Mouse (Mus musculus) liver, adult 2 months (tissue): ENCODE data around the gene Farp2. TPM values are rescaled to one million over a fixed set of nuclear protein-coding genes. Genes with fewer than 3 reads are reported as not detected.
A peak's percentile ranks its signal among the peaks of the same experiment; 100 is the strongest.
"Not testable (repeated sequence)": the region's sequence is repeated elsewhere in the genome, so short reads cannot be mapped to it uniquely, and the experiment has no call there.

Experiments
- DNase-seq: peaks from one replicate; pipeline ENCODE4 v3.0.0-alpha.2; 2011; ENCODE audit warnings: low read depth, low spot score; ENCODE audit errors: extremely low read depth
- H3K27ac ChIP-seq: fragments of 200-500 bp; replicated peaks from 2 replicates; pipeline ENCODE4 v1.5.1; 2012; ENCODE audit warnings: low read depth, mild to moderate bottlenecking, control low read depth, inconsistent platforms, low read length; ENCODE audit not compliant: insufficient read depth
- H3K27me3 ChIP-seq: fragments of 200-500 bp; 2 replicates; pipeline ENCODE4 v1.6.1; 2012; ENCODE audit warnings: mild to moderate bottlenecking, moderate library complexity, low read length, inconsistent platforms; ENCODE audit not compliant: control insufficient read depth, insufficient read depth
- H3K36me3 ChIP-seq: fragments of 200-500 bp; 2 replicates; pipeline ENCODE4 v1.6.1; 2012; ENCODE audit warnings: low read length, inconsistent platforms; ENCODE audit not compliant: control insufficient read depth, insufficient read depth
- H3K4me1 ChIP-seq: fragments of 200-500 bp; 2 replicates; pipeline ENCODE4 v1.6.1; 2011; ENCODE audit warnings: low read length; ENCODE audit not compliant: control insufficient read depth, insufficient read depth
- H3K4me3 ChIP-seq: fragments of 200-500 bp; 2 replicates; pipeline ENCODE4 v1.5.1; 2011; ENCODE audit warnings: low read depth, mild to moderate bottlenecking, control low read depth, low read length, moderate library complexity; ENCODE audit not compliant: insufficient read depth
- H3K79me2 ChIP-seq: fragments of 200-500 bp; 2 replicates; pipeline ENCODE4 v1.6.1; 2012; ENCODE audit warnings: inconsistent platforms, mild to moderate bottlenecking, low read length, moderate library complexity; ENCODE audit not compliant: control insufficient read depth, insufficient read depth
- H3K9ac ChIP-seq: fragments of 200-500 bp; 2 replicates; pipeline ENCODE4 v1.6.1; 2012; ENCODE audit warnings: low read depth, mild to moderate bottlenecking, control low read depth, inconsistent platforms, low read length
- CTCF ChIP-seq: fragments of 200-500 bp; IDR thresholded peaks from 2 replicates; pipeline ENCODE4 v1.5.1; 2011; ENCODE audit warnings: low read depth, low read length, control low read depth
- POLR2A ChIP-seq: fragments of 200-500 bp; IDR thresholded peaks from 2 replicates; pipeline ENCODE4 v1.6.1; 2011; ENCODE audit warnings: low read length, control low read depth; ENCODE audit not compliant: insufficient read depth; ENCODE audit errors: extremely low read depth
- WGBS: fragments of 180-500 bp; shearing (Covaris S2); methylation state at CpG from one replicate; pipeline ENCODE4 v1.1.7; 2018; 5-methylcytosine and 5-hydroxymethylcytosine counted together
- polyA plus RNA-seq: library from polyadenylated mRNA; depleted of rRNA; stranded (reverse); fragments of >200 nt; gene quantifications from 2 replicates; pipeline ENCODE4 v1.2.3, GENCODE M21; 2012
- total RNA-seq: library from RNA; depleted of rRNA; stranded (reverse); fragments of >200 nt; gene quantifications from 2 replicates; pipeline ENCODE4 v1.2.3, GENCODE M21; 2014

Farp2 gene
- total and polyA plus RNA-seq, 2 experiments, result 9.2 to 10.5 TPM

GRCm38 (mm10) chr1:93506944-93507676 is 4.8 kb upstream of the Farp2 start:
- H3K4me3 ChIP-seq, result no peak overlapping the region
- TF ChIP-seq CTCF (peak; percentile 18; the same call in 1 of the 2 replicates), POLR2A (no peak)
- H3K4me1 ChIP-seq, result 0 out of 2 replicates have a peak, but pooled peaks cover 1% of the 10 kb centered on the region
- peak; percentile 46 for DNase-seq
- 60% methylated on average over 10 of the region's 10 CpGs for WGBS
- H3K36me3 ChIP-seq, result peaks cover 30% of the 10 kb centered on the region
- H3K27ac ChIP-seq, result no peak overlapping the region
- H3K27me3 ChIP-seq, result no peaks in the 10 kb centered on the region
- H3K9ac ChIP-seq, result no peak overlapping the region
- H3K79me2 ChIP-seq, result no peaks in the 10 kb centered on the region

GRCm38 (mm10) chr1:93508576-93508975 is 3.3 kb upstream of the Farp2 start:
- peaks cover 22% of the 10 kb centered on the region for H3K36me3 ChIP-seq
- not testable (repeated sequence) for DNase-seq, H3K4me1 ChIP-seq, H3K4me3 ChIP-seq, H3K9ac ChIP-seq, H3K27me3 ChIP-seq, H3K27ac ChIP-seq
- WGBS, result 27% methylated on average over 1 of the region's 1 CpGs
- peaks cover 10% of the 10 kb centered on the region for H3K79me2 ChIP-seq

- Histone ChIP-seq H3K27ac (peak overlapping the region; percentile 61), H3K4me3 (peak overlapping the region; percentile 83), H3K79me2 (peaks cover 28% of the 10 kb centered on the region), H3K4me1 (peaks cover 12% of the 10 kb centered on the region; the same call in 1 of the 2 replicates), H3K9ac (peak overlapping the region; percentile 87), H3K27me3 (no peaks in the 10 kb centered on the region), H3K36me3 (peaks cover 8% of the 10 kb centered on the region)
- 2% methylated on average over 15 of the region's 15 CpGs for WGBS
- no peak for TF ChIP-seq CTCF
- no peak for TF ChIP-seq POLR2A
- DNase-seq, result peak; percentile 52
These were observed 442 bp downstream of the Farp2 start for GRCm38 (mm10) chr1:93512351-93512690.

GRCm38 (mm10) chr1:93513221-93513620 is 1.3 kb downstream of the Farp2 start:
- no peak overlapping the region for H3K9ac ChIP-seq
- H3K27ac ChIP-seq, result no peak overlapping the region
- peaks cover 12% of the 10 kb centered on the region; the same call in 1 of the 2 replicates for H3K4me1 ChIP-seq
- peaks cover 29% of the 10 kb centered on the region for H3K79me2 ChIP-seq
- H3K4me3 ChIP-seq, result no peak overlapping the region
- DNase-seq, result no peak
- H3K27me3 ChIP-seq, result no peaks in the 10 kb centered on the region
- no peak for TF ChIP-seq CTCF
- no peak for TF ChIP-seq POLR2A
- 76% methylated on average over 14 of the region's 14 CpGs for WGBS
- H3K36me3 ChIP-seq, result peaks cover 2% of the 10 kb centered on the region; the same call in 1 of the 2 replicates

DNA sequence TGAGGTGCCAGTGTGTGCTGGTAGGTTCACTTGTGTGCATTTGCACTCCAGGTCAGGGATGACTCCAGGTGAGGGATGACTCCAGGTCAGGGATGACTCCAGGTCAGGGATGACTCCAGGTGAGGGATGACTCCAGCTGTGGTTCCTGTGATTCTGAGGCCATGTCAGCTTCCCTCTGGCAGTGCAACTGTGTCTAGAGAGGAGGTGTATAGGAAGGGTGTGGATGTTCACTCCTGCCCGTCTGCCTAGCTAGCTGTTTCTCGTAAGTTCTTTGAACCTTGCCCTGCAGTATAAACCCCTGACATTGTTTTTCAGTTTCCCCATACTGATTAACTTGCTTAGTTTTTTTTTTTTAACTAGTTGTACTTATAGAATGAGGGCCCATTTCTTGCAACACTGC is 9.6 kb downstream of the Farp2 start:
- H3K79me2 ChIP-seq, result peaks cover 21% of the 10 kb centered on the region
- TF ChIP-seq CTCF (no peak), POLR2A (no peak)
- no peak overlapping the region for H3K4me3 ChIP-seq
- H3K27me3 ChIP-seq, result no peaks in the 10 kb centered on the region
- 0 out of 2 replicates have a peak, but pooled peaks cover 2% of the 10 kb centered on the region for H3K36me3 ChIP-seq
- no peak overlapping the region for H3K27ac ChIP-seq
- no peak for DNase-seq
- no peaks in the 10 kb centered on the region for H3K4me1 ChIP-seq
- H3K9ac ChIP-seq, result no peak overlapping the region
- WGBS, result 43% methylated on average over 2 of the region's 2 CpGs

DNA sequence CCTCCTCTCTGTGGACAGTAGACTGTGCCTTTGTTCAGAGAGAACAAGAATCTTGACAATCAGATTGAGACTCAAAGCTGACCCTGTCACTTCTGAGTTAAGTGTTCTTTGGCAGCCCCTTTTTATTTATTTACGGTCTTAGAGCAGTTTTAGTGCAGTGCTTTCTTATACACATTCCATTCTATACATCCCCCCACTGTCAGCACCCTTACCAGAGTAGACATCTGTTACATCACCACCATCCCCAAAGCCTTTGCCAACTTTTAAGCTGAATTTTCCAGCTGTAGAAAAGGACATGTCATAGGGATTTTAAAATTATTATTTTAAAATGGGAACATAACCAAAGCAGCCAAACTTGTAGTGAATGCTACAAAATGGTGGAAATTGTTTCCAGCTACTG is 10.4 kb downstream of the Farp2 start:
- Histone ChIP-seq H3K4me1 (no peaks in the 10 kb centered on the region), H3K79me2 (peaks cover 17% of the 10 kb centered on the region), H3K36me3 (no peaks in the 10 kb centered on the region), H3K4me3 (no peak overlapping the region), H3K27ac (no peak overlapping the region), H3K9ac (no peak overlapping the region), H3K27me3 (no peaks in the 10 kb centered on the region)
- TF ChIP-seq CTCF (no peak), POLR2A (no peak)
- DNase-seq, result no peak
- 92% methylated on average over 1 of the region's 1 CpGs for WGBS
